Mouse (Mus musculus) fat pad, adult 2 months (tissue): Measurements from ENCODE around the gene 2210016L21Rik.

ENCODE experiments used
- DNase-seq: peaks from one replicate; pipeline ENCODE4 v3.0.0-alpha.2; 2011; ENCODE audit warnings: low read depth, low spot score; ENCODE audit errors: extremely low read depth

Gene 2210016L21Rik

DNA sequence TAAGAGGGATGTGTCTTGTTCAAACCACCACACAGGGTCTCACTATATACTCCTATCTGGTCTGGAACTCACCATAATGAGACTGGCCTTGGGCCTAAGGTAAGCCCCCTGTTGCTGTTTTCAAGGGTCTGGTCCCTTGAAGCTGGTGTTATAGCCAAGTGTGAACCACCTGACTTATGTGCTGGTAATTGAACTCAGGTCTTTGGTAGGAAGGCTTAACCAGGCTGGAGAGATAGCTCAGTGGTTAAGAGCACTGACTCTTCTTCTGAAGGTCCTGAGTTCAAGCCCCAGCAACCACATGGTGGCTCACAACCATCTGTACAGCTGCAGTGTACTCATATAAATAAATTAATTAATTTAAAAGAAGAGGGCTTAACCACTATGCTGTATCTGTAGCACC is 35.0 kb downstream of the 2210016L21Rik start:
- DNase-seq = no peak

DNA sequence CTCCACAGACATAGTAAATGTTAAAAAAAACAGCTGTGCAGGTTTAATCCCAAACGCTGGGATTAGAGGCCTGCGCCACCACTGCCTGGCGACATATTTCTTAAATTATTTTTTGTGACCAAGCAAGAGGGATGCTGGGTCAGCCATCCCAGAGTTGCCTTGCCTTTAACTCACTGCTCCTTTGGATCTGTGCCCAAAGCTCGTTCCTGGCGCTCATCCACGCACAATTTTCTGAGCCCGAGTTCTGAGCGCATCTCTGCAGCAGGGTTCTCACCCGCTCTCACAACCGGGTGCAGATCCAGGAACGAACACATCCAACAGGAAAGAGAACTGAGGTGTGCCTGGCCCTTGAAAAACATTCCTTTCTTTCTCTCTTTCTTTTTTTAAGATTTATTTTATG is 36.5 kb downstream of the 2210016L21Rik start:
- DNase-seq = no peak

- DNase-seq = no peak
Measured at GRCm38 (mm10) chr5:114978888-114979249, 36.9 kb downstream of the 2210016L21Rik start.

- no peak for DNase-seq
Measured at GRCm38 (mm10) chr5:114979250-114980121, 37.5 kb downstream of the 2210016L21Rik start.

- no peak for DNase-seq
Measured at GRCm38 (mm10) chr5:114980122-114980748, 38.3 kb downstream of the 2210016L21Rik start.

DNA sequence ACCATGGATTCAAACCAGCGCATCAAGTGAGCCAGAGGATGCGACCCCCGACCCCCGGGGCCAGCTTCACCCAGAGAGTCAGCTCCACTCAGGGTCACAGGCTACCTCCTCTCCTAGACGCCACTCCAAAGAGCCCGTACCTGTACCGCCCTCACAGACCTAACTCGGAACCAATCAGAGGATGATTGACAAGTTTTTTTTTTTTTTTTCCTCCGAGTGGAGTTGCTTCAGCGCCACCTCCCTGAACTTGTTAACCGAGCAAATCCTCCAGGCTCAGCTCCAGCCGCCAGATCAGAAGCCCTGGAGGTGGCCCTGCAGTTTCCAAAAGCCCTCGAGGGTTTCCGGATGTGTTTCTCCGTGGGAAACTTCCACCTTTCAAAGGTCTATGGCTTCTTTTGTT is 40.0 kb downstream of the 2210016L21Rik start:
- DNase-seq = no peak

DNA sequence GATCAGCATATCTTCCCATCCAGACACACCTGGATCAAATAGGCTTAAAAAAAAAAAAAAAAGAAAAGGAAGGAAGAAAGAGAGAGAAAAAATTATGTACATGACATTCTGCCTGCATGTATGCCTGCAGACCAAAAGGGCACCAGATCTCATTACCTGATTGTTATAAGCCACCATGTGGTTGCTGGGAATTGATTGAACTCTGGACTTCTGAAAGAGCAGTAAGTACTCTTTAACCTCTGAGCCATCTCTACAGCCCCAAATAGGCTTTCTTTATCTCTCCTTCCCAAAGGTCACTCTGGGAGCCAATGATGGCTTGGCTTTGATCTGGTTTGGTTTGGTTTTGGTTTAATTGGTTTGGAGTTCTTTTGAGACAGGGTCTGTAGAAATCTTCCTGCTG is 43.1 kb downstream of the 2210016L21Rik start:
- DNase-seq = no peak

DNA sequence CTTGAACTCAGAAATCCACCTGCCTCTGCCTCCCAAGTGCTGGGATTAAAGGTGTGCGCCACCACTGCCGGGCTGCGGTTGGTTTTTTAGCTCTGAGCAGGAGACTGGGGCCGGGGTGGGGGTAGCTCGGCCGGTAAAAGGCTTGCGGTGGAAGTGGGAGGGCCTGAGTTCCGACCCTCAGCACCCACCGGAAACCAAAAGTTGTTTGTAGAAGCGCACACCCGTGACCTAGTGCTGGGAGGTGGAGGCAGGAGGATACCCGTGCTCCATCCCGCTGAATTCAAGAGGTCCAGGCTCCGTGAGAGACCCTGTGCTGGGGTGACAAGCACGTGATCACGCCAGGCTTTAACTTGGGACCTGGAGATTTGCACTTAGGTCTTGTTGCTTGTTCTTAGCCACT is 54.5 kb downstream of the 2210016L21Rik start:
- no peak for DNase-seq

DNA sequence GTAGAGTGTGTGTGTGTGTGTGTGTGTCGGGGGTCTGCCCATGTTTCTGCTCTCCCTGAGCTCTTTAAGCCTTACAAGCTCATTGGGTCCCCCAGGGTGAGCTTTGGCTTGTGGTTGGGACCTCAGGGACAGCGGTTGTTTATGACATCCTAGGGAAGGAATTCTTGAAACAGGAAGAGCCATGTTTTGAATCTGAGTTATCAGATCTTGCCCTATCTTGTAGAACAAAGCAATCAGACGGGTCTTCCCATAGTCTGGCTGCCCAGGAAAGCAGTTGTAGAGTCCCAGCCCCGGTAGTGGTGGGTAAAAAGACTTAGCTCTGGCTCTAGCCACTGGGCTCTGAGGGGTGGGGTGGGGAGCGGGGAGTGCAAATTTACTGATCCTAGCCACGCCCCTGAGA is 55.4 kb downstream of the 2210016L21Rik start:
- no peak for DNase-seq
